Mouse (Mus musculus) olfactory bulb, adult 2 months (tissue): ENCODE results near the gene Shisa9. TPM values are rescaled to one million over a fixed set of nuclear protein-coding genes. Genes with fewer than 3 reads are reported as not detected.

ENCODE experiments used
- H3K27ac ChIP-seq: fragments of 200-500 bp; 2 replicates; pipeline ENCODE4 v1.5.1; 2012; ENCODE audit warnings: low read depth, low read length; ENCODE audit not compliant: insufficient read depth
- H3K4me1 ChIP-seq: fragments of 200-500 bp; 2 replicates; pipeline ENCODE4 v1.6.1; 2012; ENCODE audit warnings: low read length; ENCODE audit not compliant: control insufficient read depth, insufficient read depth
- H3K4me3 ChIP-seq: fragments of 200-500 bp; 2 replicates; pipeline ENCODE4 v1.5.1; 2012; ENCODE audit warnings: mild to moderate bottlenecking, low read depth, low read length, moderate library complexity; ENCODE audit not compliant: insufficient read depth
- CTCF ChIP-seq: fragments of 200-500 bp; IDR thresholded peaks from 2 replicates; pipeline ENCODE4 v1.5.1; 2012; ENCODE audit warnings: low read depth, mild to moderate bottlenecking, low read length, moderate library complexity; ENCODE audit not compliant: insufficient read depth
- POLR2A ChIP-seq: fragments of 200-500 bp; IDR thresholded peaks from 2 replicates; pipeline ENCODE4 v1.6.1; 2012; ENCODE audit warnings: mild to moderate bottlenecking, low read depth, low read length, moderate library complexity; ENCODE audit not compliant: insufficient read depth
- WGBS: fragments of 180-500 bp; shearing (Covaris S2); methylation state at CpG from one replicate; pipeline ENCODE4 v1.1.7; 2018; 5-methylcytosine and 5-hydroxymethylcytosine counted together
- polyA plus RNA-seq: library from polyadenylated mRNA; stranded (reverse); fragments of >200 nt; gene quantifications from 2 replicates; pipeline ENCODE4 v1.2.4, GENCODE M21; 2012; ENCODE audit warnings: low replicate concordance; ENCODE audit not compliant: missing spikeins, insufficient read depth, insufficient read length

Gene Shisa9
- polyA plus RNA-seq, 1 experiment, result 125 TPM

DNA sequence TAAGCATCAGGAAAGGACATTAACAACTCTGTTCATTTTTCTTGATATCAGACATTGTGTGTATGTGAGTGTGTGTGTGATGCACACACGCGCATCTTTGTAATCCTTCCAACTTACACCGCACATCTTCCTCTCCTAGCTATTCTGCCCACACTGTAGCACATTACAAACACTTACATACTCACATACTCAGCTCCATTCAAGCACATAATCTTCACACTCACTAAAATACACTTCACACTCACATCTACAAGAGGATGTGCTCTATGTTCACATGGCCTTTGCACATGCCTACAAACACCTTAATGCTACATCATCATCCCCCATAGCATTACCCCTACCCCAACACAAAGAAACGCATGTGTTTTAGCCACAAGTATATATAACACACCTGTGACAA is 212.9 kb downstream of the Shisa9 start:
- 94% methylated on average over 4 of the region's 4 CpGs for WGBS
- H3K27ac ChIP-seq, result no peak overlapping the region
- no peak overlapping the region for H3K4me3 ChIP-seq
- peaks cover 2% of the 10 kb centered on the region; the same call in 1 of the 2 replicates for H3K4me1 ChIP-seq
- no peak for TF ChIP-seq POLR2A

DNA sequence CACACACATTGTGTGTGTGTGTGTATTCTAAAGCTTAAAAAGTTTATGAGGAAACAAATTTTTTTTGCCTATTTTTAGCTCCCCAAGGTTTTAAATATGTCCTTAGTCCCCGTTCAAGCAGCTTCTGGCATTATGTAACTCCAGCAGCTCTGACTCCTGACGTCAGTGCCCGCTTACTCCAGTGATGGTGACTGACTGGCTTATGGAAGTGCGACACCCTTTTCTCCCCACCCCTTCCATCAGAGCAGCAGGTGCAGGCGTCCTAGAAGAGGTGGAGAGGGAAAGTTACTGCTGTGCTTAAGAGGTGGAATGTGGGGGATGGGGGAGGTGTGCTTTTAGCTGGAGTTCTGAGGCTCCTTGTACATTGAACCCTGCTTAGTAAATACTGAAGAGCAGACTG is 213.7 kb downstream of the Shisa9 start:
- Histone ChIP-seq H3K27ac (no peak overlapping the region), H3K4me3 (no peak overlapping the region), H3K4me1 (peaks cover 2% of the 10 kb centered on the region; the same call in 1 of the 2 replicates)
- TF ChIP-seq CTCF (no peak), POLR2A (no peak)
- WGBS, result 58% methylated on average over 5 of the region's 5 CpGs

DNA sequence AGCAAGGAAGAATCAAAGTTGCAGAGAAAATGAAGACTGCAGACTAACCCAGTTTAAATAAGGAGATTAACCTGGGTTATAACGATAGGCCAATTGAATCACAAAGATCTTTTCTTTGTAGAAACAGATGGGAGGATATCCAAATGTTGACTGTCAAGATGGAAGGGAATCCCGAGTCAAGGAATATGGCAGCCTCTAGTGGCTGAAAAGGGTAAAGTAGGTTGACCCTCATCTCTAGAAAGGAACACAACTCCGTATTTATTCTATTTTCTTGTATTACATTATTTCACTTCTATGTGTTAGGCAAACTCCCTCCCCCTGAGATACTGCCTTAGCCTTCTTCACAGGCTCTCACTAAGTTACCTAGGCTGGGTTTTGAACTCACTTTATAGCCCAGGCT is 217.3 kb downstream of the Shisa9 start:
- 32% methylated on average over 3 of the region's 3 CpGs for WGBS

DNA sequence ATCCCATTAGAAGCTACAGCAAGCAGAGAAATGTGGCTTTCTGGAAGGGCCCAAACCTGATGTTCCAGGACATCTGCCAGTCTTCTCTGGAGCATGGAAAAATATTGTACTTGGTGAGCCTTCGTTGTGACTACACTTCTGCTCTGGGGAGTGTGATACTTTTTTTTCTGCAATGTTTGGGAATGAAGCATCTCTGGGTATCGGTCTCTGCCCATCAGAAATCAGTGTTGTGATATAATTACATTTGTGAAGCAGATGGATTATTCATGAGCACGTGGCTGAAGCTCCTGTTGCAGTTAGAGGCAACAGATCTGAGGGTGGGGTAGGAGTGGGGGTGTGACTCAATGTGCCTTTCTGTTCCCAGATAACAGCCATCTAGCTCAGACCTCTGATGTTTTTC is 218.2 kb downstream of the Shisa9 start:
- WGBS, result 66% methylated on average over 3 of the region's 3 CpGs
- TF ChIP-seq POLR2A (no peak), CTCF (no peak)
- Histone ChIP-seq H3K27ac (no peak overlapping the region), H3K4me1 (peaks cover 2% of the 10 kb centered on the region; the same call in 1 of the 2 replicates), H3K4me3 (no peak overlapping the region)

More for the DNA sequence above, 217.3 kb downstream of the Shisa9 start:
- H3K4me3 ChIP-seq, result no peak overlapping the region
- H3K4me1 ChIP-seq, result peaks cover 2% of the 10 kb centered on the region; the same call in 1 of the 2 replicates
- no peak for TF ChIP-seq POLR2A
- no peak for TF ChIP-seq CTCF
- H3K27ac ChIP-seq, result no peak overlapping the region

DNA sequence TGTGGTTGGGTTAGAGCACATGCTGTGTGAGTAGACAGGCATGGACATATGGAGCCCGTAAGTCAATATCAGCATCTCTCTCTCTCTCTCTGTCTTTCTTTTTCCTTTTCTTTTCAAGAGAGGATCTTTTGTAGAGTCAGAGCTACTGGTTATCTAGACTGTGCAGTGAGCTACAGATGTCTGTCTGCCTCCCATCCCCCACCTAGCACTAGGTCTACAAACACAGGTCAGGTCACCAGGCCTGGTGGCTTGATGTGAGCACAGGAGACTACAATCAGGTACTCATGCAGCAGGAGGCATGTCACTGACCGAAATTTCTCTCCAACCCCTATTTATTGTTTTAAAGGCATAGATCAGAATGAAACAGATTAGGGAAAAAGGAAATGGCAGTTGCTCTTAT is 219.1 kb downstream of the Shisa9 start:
- 94% methylated on average over 2 of the region's 2 CpGs for WGBS
- TF ChIP-seq CTCF, result no peak
- no peak for TF ChIP-seq POLR2A
- Histone ChIP-seq H3K27ac (no peak overlapping the region), H3K4me1 (no peaks in the 10 kb centered on the region), H3K4me3 (no peak overlapping the region)

DNA sequence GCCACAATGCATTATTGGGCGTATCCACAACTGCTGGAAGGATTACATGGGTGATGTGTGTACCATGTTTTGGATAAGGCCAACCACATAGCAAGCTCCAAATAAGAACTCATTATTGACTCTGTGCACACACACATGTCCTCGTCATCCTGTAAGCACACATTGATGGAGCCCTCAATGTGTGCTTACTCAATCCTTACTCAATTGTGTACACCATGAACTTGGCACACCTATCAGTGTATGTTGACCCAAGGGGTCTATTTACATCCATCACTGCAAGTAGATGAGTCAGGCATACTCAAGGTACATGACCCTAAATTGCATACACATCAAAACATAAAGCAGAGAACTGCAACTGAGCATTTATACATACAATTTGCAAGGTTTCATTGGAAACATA is 220.5 kb downstream of the Shisa9 start:
- 98% methylated on average over 2 of the region's 2 CpGs for WGBS
- H3K4me3 ChIP-seq, result no peak overlapping the region
- no peak overlapping the region for H3K27ac ChIP-seq
- TF ChIP-seq POLR2A, result no peak
- no peak for TF ChIP-seq CTCF
- no peaks in the 10 kb centered on the region for H3K4me1 ChIP-seq

DNA sequence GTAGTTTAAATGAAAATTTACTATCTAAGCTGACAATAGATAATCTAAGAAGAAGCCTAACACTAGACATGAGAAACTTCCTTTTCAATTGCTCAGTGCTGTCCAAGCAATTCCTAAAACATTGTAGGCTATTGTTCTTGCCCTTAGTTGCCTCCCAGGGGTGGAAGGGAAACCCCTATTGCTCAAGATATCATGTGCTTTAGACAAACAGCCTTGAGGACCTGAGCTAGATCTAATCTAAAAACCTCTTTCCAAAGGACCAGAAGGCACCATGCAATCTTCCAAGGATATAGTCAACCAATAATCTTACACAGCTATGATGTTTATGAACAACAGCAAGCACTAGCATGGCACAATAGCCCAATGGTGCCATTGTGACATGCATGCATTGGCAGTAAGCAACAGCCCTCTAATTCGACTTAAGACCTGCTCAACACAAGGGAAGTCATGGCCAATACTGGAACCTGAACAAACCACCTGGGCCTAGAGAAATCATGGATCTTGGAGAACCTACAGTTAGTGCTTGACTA is 222.6 kb downstream of the Shisa9 start:
- Histone ChIP-seq H3K4me3 (no peak overlapping the region), H3K27ac (no peak overlapping the region), H3K4me1 (no peaks in the 10 kb centered on the region)
- TF ChIP-seq CTCF, result no peak
- TF ChIP-seq POLR2A, result no peak
- whole genome bisulfite sequencing, result 67% methylated on average over 1 of the region's 1 CpGs

DNA sequence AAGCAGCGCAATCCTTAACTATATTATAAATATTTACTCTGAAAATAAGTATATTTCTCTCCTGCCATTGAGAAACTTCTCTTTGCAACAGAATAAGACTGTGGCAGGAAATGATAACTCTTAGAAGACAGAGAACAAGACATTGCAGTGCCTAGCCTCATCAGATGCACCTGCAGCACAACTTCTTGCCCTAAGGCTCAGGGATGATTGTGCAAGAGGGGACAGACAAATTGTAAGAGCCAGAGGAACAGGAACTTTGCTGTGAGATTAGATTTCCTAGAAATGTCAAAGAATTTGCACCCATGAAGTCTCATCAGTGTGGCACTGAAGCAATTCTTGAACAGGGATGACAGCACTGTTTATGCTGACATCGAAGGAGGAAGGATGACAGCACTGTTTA is 223.0 kb downstream of the Shisa9 start:
- Histone ChIP-seq H3K4me3 (no peak overlapping the region), H3K4me1 (no peaks in the 10 kb centered on the region), H3K27ac (no peak overlapping the region)
- no peak for TF ChIP-seq POLR2A
- no peak for TF ChIP-seq CTCF
- 88% methylated on average over 2 of the region's 2 CpGs for WGBS

DNA sequence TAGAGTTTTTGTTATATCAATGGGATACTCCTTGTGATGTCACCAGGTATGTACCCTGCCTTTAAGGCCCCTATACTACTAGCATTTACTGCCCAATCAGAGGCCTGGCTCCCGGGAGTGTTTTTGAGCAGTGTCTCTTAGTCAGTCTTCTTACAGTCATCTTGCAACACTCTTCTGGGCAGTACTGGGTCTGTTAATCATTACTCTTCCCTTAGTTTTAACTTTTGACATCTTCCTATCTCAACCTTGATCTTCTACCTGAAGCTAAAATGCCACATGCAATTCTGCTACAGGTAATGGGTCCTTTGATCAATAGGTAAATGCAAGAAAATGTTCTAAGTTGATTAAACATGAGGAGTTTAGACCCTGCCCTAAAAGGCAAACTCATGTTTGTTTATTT is 225.4 kb downstream of the Shisa9 start:
- WGBS, result 100% methylated on average over 1 of the region's 1 CpGs
- no peak for TF ChIP-seq CTCF
- no peak for TF ChIP-seq POLR2A

DNA sequence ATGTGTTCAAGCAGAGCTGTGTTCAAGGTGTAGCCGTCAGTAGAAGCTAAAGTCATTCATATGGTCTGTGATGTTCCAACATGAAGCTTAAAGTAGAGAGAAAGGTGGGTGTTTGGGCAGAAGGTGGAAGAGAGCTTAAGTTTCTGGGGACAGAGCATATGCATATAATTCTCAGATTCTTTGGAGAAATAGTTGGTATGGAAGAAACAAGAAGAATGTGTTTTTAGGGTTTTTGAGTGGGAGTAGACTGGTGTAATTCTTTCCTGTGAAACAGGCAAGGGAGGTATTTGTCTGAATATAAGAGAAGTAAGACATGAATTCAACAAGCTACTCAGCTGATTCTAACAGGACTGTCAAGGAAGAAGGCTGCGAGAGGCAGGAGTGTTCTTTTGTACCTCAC is 225.9 kb downstream of the Shisa9 start:
- H3K4me1 ChIP-seq, result no peaks in the 10 kb centered on the region
- no peak overlapping the region for H3K4me3 ChIP-seq
- 84% methylated on average over 2 of the region's 2 CpGs for WGBS
- TF ChIP-seq POLR2A (no peak), CTCF (no peak)
- no peak overlapping the region for H3K27ac ChIP-seq

More for the DNA sequence above, 225.4 kb downstream of the Shisa9 start:
- no peak overlapping the region for H3K4me3 ChIP-seq
- no peak overlapping the region for H3K27ac ChIP-seq
- H3K4me1 ChIP-seq, result no peaks in the 10 kb centered on the region
